Mouse (Mus musculus) liver, postnatal 0 days (tissue): Measurements from ENCODE around the gene Unc45a.

Experiments
- CTCF ChIP-seq: sonication (generic); IDR thresholded peaks from 2 replicates; pipeline ENCODE4 v1.5.1; 2016; ENCODE audit warnings: antibody characterized with exemption, low read depth
- EP300 ChIP-seq: IDR thresholded peaks from 2 replicates; pipeline ENCODE4 v1.6.1; 2016; ENCODE audit warnings: antibody characterized with exemption, low read depth, mild to moderate bottlenecking

DNA sequence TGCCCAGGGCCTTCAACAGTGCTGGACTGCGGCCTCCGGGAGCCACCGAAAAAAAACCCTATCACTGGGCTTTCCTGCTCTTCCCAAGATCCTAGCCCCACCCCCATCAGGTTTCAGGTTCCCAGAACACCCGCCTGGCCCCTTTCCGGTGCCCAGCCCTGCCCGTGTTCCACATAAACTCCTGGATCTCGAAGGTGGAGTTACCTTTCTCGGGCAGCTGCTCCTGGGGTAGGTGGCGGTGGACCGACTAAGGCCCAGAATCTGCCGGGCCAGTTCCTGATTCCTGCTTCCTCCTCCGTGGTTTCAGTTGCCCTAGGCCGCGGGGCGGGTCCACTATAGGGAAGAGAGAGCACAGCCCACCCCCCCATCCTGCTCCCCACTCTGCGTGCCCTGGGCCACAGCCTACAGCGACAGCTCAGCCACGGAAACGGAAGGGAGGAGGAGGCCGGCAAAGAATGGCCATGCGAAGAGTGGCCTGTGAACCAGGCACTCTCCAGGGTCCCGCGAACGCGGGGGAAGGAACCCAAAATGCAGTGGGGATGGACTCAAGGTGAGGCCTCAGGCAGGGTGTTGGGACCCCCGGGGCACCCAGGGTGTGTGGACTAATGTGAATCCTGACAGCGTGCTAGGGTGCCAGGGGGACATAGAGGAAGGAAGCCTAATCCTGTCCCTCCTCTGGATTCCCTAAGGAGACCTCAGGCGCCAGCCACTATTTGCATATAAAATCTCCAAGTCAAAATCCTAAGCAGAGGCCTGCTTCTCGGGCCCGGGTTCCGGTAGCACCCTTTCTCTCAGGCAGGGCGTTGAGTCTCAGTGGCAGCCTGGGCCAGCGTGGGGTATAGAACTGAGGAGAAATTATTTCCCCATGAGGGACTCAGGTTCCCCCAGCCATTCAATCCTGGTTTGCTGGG is 47.1 kb upstream of the Unc45a start, which contains the start of gene Fes:
- TF ChIP-seq CTCF (no peak), EP300 (no peak; the same call in 1 of the 2 replicates)
